Mouse (Mus musculus) frontal cortex, postnatal 36 days (tissue): ENCODE results near the gene Sec24c.

Experiments
- DNase-seq, 2 experiments: peaks; one replicate each; pipeline ENCODE4 v3.0.0; 2022; ENCODE audit warnings: low spot score in 2 of 2

Gene Sec24c

GRCm38 (mm10) chr14:20735052-20735451 lies 60.9 kb downstream of the Sec24c start:
- DNase-seq: no peak

- DNase-seq: no peak
Observed at GRCm38 (mm10) chr14:20735892-20736390, 61.8 kb downstream of the Sec24c start.

GRCm38 (mm10) chr14:20737306-20737705 lies 63.2 kb downstream of the Sec24c start:
- DNase-seq: no peak

GRCm38 (mm10) chr14:20738511-20738910 lies 64.4 kb downstream of the Sec24c start:
- DNase-seq: no peak

GRCm38 (mm10) chr14:20741301-20741700 lies 67.2 kb downstream of the Sec24c start:
- no peak for DNase-seq

- no peak for DNase-seq
Observed at GRCm38 (mm10) chr14:20743614-20744013, 69.5 kb downstream of the Sec24c start.
